Mouse (Mus musculus) testis, adult 2 months (tissue): ENCODE measurements around the gene Ryr3. TPM values are rescaled to one million over a fixed set of nuclear protein-coding genes. Genes with fewer than 3 reads are reported as not detected.
"Not testable (repeated sequence)": the region's sequence is repeated elsewhere in the genome, so short reads cannot be mapped to it uniquely, and the experiment has no call there.

Experiments used
- H3K27ac ChIP-seq: fragments of 200-500 bp; 2 replicates; pipeline ENCODE4 v1.5.1; 2012; ENCODE audit warnings: low read depth, low read length; ENCODE audit not compliant: control insufficient read depth, insufficient read depth
- H3K27me3 ChIP-seq: fragments of 200-500 bp; 2 replicates; pipeline ENCODE4 v1.6.1; 2012; ENCODE audit warnings: mild to moderate bottlenecking, low read length, moderate library complexity; ENCODE audit not compliant: control insufficient read depth, insufficient read depth
- H3K36me3 ChIP-seq: fragments of 200-500 bp; 2 replicates; pipeline ENCODE4 v1.6.1; 2012; ENCODE audit warnings: mild to moderate bottlenecking, low read length; ENCODE audit not compliant: control insufficient read depth, insufficient read depth
- H3K4me1 ChIP-seq: fragments of 200-500 bp; 2 replicates; pipeline ENCODE4 v1.6.1; 2012; ENCODE audit warnings: low read length; ENCODE audit not compliant: control insufficient read depth, insufficient read depth
- H3K4me3 ChIP-seq: fragments of 200-500 bp; 2 replicates; pipeline ENCODE4 v1.5.1; 2012; ENCODE audit warnings: low read depth, mild to moderate bottlenecking, low read length, moderate library complexity, mixed read lengths; ENCODE audit not compliant: control insufficient read depth
- CTCF ChIP-seq: fragments of 200-500 bp; IDR thresholded peaks from 2 replicates; pipeline ENCODE4 v1.5.1; 2012; ENCODE audit warnings: low read depth, mild to moderate bottlenecking, inconsistent platforms, low read length, moderate library complexity; ENCODE audit not compliant: control insufficient read depth, insufficient read depth, insufficient replicate concordance
- POLR2A ChIP-seq: fragments of 200-500 bp; IDR thresholded peaks from 2 replicates; pipeline ENCODE4 v1.6.1; 2012; ENCODE audit warnings: low read depth, mild to moderate bottlenecking, inconsistent platforms, low read length, moderate library complexity; ENCODE audit not compliant: control insufficient read depth
- polyA plus RNA-seq: library from polyadenylated mRNA; depleted of rRNA; stranded (reverse); fragments of >200 nt; gene quantifications from 2 replicates; pipeline ENCODE4 v1.2.3, GENCODE M21; 2012

Gene Ryr3
- polyA plus RNA-seq, 1 experiment, result 2.6 TPM

- no peak for TF ChIP-seq POLR2A
- Histone ChIP-seq H3K36me3 (no peaks in the 10 kb centered on the region), H3K27me3 (no peaks in the 10 kb centered on the region), H3K27ac (no peak overlapping the region), H3K4me3 (no peak overlapping the region), H3K4me1 (no peaks in the 10 kb centered on the region)
These were observed 112.3 kb downstream of the Ryr3 start for GRCm38 (mm10) chr2:113104609-113105008.

GRCm38 (mm10) chr2:113095184-113095583, 121.7 kb downstream of the Ryr3 start:
- H3K4me3 ChIP-seq, result no peak overlapping the region
- H3K36me3 ChIP-seq, result no peaks in the 10 kb centered on the region
- H3K27me3 ChIP-seq, result no peaks in the 10 kb centered on the region
- H3K27ac ChIP-seq, result no peak overlapping the region
- TF ChIP-seq POLR2A (no peak), CTCF (no peak)
- H3K4me1 ChIP-seq, result no peaks in the 10 kb centered on the region

GRCm38 (mm10) chr2:113094088-113094487, 122.8 kb downstream of the Ryr3 start:
- TF ChIP-seq POLR2A (no peak), CTCF (no peak)
- Histone ChIP-seq H3K27ac (no peak overlapping the region), H3K27me3 (no peaks in the 10 kb centered on the region), H3K36me3 (no peaks in the 10 kb centered on the region), H3K4me1 (no peaks in the 10 kb centered on the region), H3K4me3 (no peak overlapping the region)

- Histone ChIP-seq H3K4me1 (no peaks in the 10 kb centered on the region), H3K27ac (no peak overlapping the region), H3K27me3 (no peaks in the 10 kb centered on the region), H3K36me3 (no peaks in the 10 kb centered on the region), H3K4me3 (no peak overlapping the region)
- TF ChIP-seq POLR2A (no peak), CTCF (no peak)
These were observed 124.1 kb downstream of the Ryr3 start for GRCm38 (mm10) chr2:113092756-113093155.

- not testable (repeated sequence) for H3K27ac ChIP-seq, H3K36me3 ChIP-seq, H3K4me1 ChIP-seq, H3K27me3 ChIP-seq, H3K4me3 ChIP-seq
These were observed 125.6 kb downstream of the Ryr3 start for GRCm38 (mm10) chr2:113091316-113091715.

GRCm38 (mm10) chr2:113076396-113076795, 140.5 kb downstream of the Ryr3 start:
- Histone ChIP-seq H3K27me3 (no peaks in the 10 kb centered on the region), H3K4me3 (no peak overlapping the region), H3K36me3 (no peaks in the 10 kb centered on the region), H3K4me1 (no peaks in the 10 kb centered on the region), H3K27ac (no peak overlapping the region)
- no peak for TF ChIP-seq POLR2A
- TF ChIP-seq CTCF, result no peak

- Histone ChIP-seq H3K27me3 (no peaks in the 10 kb centered on the region), H3K4me1 (no peaks in the 10 kb centered on the region), H3K27ac (no peak overlapping the region), H3K4me3 (no peak overlapping the region), H3K36me3 (no peaks in the 10 kb centered on the region)
- TF ChIP-seq CTCF (no peak), POLR2A (no peak)
These were observed 157.5 kb downstream of the Ryr3 start for GRCm38 (mm10) chr2:113059367-113059766.

GRCm38 (mm10) chr2:113058914-113059313, 158.0 kb downstream of the Ryr3 start:
- Histone ChIP-seq H3K4me1 (no peaks in the 10 kb centered on the region), H3K36me3 (no peaks in the 10 kb centered on the region), H3K27me3 (no peaks in the 10 kb centered on the region), H3K4me3 (no peak overlapping the region), H3K27ac (no peak overlapping the region)
- TF ChIP-seq CTCF (no peak), POLR2A (no peak)
